Mouse (Mus musculus): ENCODE data around the gene Rps19bp1.

GRCm38 (mm10) chr15:80233053-80233452 lies 31.1 kb downstream of the Rps19bp1 start:
- no peak for TF ChIP-seq CHD2 (IDR thresholded peaks at IDR 0.05; ENCODE audit: low read length)
- no peak for TF ChIP-seq MAZ (IDR thresholded peaks at IDR 0.05; ENCODE audit: low read depth, low read length)
- TF ChIP-seq TCF12 (IDR thresholded peaks at IDR 0.05; ENCODE audit: low read depth, low read length), result no peak
- 0 out of 4 replicates have a peak, but pooled peaks of 1 of the 2 experiments have one; percentile 26 for TF ChIP-seq POLR2A (IDR thresholded peaks at IDR 0.05; ENCODE audit: control insufficient read depth in 1 of 2, insufficient read depth in 1 of 2, low read depth in 1 of 2, low read length in 2 of 2, poor library complexity in 1 of 2)
- no peak for TF ChIP-seq ZC3H11A (IDR thresholded peaks at IDR 0.05; ENCODE audit: low read depth, low read length)
- no peak for TF ChIP-seq EP300 (IDR thresholded peaks at IDR 0.05; ENCODE audit: low read depth in 1 of 2, low read length in 2 of 2)
- TF ChIP-seq CTCF (IDR thresholded peaks at IDR 0.05 in 2 of 3, conservative IDR thresholded peaks at IDR 0.05 in 1 of 3; ENCODE audit: control insufficient read depth in 1 of 3, insufficient read depth in 1 of 3, low read depth in 2 of 3, low read length in 3 of 3, poor library complexity in 1 of 3, severe bottlenecking in 1 of 3), result no peak
